Mouse (Mus musculus): Measurements from ENCODE around the gene Insr. TPM values are rescaled to one million over a fixed set of nuclear protein-coding genes. Genes with fewer than 3 reads are reported as not detected.
"Not testable (repeated sequence)": the region's sequence is repeated elsewhere in the genome, so short reads cannot be mapped to it uniquely, and the experiment has no call there.

The Insr gene
- polyA plus RNA-seq, 1 experiment, result 31.2 TPM

DNA sequence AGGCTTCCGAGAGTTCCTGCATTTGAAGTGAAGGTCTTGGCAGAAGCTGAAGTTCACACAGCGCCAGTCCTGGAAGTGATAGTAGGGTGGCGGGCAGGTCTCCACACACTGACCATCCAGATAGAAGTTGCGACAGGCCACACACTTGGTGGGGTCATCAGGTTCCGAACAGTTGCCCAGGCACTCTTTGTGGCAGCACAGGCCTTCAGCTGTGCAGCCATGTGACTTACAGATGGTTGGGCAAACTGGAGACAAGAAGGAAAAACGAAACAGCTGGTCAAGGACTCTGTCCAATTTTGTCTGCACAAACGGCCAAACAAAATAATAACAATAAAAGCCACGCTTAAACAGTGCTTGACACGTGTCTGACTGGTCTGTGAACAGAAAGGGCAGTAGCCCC lies 68.0 kb downstream of the Insr start:
- H3K27ac ChIP-seq (ENCODE audit: insufficient read depth, low read length), result no peak overlapping the region
- no peak for TF ChIP-seq POLR2A (IDR thresholded peaks at IDR 0.05; ENCODE audit: low read depth, low read length)
- no peak overlapping the region for H3K4me3 ChIP-seq (ENCODE audit: insufficient read depth, low read length)
- H3K4me1 ChIP-seq (ENCODE audit: control insufficient read depth, insufficient read depth, low read length), result peaks cover 11% of the 10 kb centered on the region

DNA sequence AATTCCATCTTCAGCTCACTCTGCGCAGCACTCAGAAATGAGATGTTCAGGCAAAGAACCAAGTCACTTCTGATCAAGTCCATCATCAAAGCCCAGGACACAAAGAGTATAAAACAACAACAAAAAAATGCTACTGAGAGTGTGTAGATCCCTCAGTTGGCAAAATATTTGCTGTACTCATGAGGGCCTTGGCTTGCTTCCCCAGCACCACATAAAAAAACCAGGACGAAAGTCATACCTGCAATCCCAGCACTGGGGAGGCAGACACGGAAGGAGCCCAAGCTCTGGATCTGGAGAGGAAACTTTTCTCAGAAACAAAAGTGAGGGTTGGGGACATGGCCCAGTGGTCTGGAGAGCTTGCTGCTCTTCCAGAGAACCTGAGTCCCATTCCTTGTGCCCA lies 69.5 kb downstream of the Insr start:
- TF ChIP-seq POLR2A (IDR thresholded peaks at IDR 0.05; ENCODE audit: low read depth, low read length) (no peak), CTCF (IDR thresholded peaks at IDR 0.05; ENCODE audit: borderline replicate concordance, insufficient read depth, low read length) (no peak)
- peak overlapping the region; percentile 65; the same call in 1 of the 2 replicates for H3K27ac ChIP-seq (ENCODE audit: insufficient read depth, low read length)
- no peak overlapping the region for H3K4me3 ChIP-seq (ENCODE audit: insufficient read depth, low read length)
- peaks cover 11% of the 10 kb centered on the region for H3K4me1 ChIP-seq (ENCODE audit: control insufficient read depth, insufficient read depth, low read length)

DNA sequence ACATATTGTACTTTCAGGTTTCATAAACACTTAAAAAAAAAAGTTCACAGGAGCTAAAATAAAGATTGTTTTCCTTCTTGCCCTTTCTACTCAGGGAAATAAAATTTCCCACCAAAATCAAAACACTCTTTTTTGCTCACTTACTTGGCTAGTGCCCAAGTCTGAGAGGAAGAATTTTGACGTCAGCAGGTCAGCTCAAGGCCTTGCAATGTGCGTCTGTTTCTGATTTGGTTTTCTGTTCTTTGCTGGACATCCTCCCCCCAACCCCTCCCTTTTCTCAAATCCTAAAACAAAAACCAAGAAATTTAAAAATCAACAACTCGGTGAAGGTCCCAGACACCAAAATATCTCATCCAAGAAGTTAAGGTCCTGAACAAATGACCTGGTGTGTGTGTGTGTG lies 70.1 kb downstream of the Insr start:
- Histone ChIP-seq H3K27ac (ENCODE audit: insufficient read depth, low read length) (peak overlapping the region; percentile 65; the same call in 1 of the 2 replicates), H3K4me1 (ENCODE audit: control insufficient read depth, insufficient read depth, low read length) (peaks cover 11% of the 10 kb centered on the region), H3K4me3 (ENCODE audit: insufficient read depth, low read length) (no peak overlapping the region)
- TF ChIP-seq POLR2A (IDR thresholded peaks at IDR 0.05; ENCODE audit: low read depth, low read length) (no peak), CTCF (IDR thresholded peaks at IDR 0.05; ENCODE audit: borderline replicate concordance, insufficient read depth, low read length) (no peak)

DNA sequence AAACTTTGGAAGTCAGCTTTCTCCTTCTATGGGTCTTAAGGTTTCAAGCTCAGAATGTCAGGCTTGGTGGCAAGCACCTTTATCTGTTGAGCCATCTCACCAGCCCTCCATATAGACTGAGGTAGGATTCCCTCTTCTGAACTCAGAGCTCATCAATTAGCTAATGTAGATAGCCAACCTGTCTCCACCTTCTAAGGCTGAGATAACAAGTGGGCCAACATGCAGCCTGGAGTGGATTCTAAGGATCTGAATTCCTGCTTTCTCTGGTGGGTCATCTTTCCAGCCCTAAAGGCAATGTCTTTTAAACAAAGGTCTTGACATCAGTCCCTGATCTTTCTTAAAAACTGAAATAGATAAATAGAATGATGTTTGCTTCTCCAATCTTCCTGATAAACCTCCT lies 70.7 kb downstream of the Insr start:
- H3K4me3 ChIP-seq (ENCODE audit: insufficient read depth, low read length), result no peak overlapping the region
- no peak overlapping the region for H3K27ac ChIP-seq (ENCODE audit: insufficient read depth, low read length)
- TF ChIP-seq POLR2A (IDR thresholded peaks at IDR 0.05; ENCODE audit: low read depth, low read length) (no peak), CTCF (IDR thresholded peaks at IDR 0.05; ENCODE audit: borderline replicate concordance, insufficient read depth, low read length) (no peak)
- peaks cover 11% of the 10 kb centered on the region for H3K4me1 ChIP-seq (ENCODE audit: control insufficient read depth, insufficient read depth, low read length)

DNA sequence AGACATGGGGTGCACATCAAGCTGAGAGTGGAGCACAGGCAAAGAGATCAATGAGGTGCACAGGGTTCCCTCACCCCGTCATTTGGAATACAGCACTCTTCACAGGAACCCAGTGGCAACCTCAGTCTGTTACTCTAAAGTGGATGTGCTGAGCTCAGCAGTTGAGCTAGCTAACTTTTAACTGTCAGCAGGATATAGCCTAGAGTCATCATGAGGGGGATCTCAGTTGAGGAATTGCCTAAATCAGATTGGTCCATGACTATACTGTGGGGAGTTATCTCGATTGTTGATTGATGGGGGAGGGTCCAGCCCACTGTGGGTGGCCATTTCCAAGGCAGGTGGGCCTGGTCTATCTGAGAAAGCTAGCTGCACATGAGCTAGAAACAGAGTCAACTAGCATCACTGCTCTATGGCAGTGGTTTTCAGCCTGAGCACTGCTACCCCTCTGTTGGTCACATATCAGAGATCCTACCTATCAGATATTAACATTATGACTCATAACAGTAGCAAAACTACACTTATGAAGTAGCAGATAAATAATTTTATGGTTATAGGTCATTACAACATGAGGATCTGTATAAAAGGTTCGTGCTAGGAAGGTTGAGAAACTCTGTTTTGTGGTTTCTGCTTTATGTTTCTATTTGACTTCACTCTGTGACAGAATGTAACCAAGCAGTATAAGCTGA lies 74.5 kb downstream of the Insr start:
- H3K4me3 ChIP-seq (ENCODE audit: insufficient read depth, low read length), result no peak overlapping the region
- H3K27ac ChIP-seq (ENCODE audit: insufficient read depth, low read length), result no peak overlapping the region
- no peak for TF ChIP-seq POLR2A (IDR thresholded peaks at IDR 0.05; ENCODE audit: low read depth, low read length)
- TF ChIP-seq CTCF (IDR thresholded peaks at IDR 0.05; ENCODE audit: borderline replicate concordance, insufficient read depth, low read length), result no peak
- H3K4me1 ChIP-seq (ENCODE audit: control insufficient read depth, insufficient read depth, low read length), result peaks cover 7% of the 10 kb centered on the region

DNA sequence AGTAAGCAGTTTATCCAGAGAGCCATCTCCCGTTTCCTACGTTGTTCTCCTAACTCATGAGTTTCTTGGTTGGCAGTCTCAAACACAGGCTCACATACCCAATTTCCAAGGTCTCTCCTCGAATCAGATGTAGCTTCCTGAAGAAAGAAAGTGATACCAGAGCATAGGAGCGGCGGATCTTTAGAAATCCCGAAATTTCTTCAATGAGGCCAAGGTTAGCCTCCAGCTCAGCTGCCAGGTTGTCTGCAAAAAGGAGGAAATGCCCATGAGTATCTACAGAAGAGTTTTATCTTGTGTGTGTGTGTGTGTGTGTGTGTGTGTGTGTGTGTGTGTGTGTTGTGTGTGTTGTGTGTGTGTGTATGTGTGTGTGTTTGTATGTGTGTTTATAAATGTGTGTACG lies 76.6 kb downstream of the Insr start:
- H3K4me1 ChIP-seq (ENCODE audit: control insufficient read depth, insufficient read depth, low read length), result no peaks in the 10 kb centered on the region
- H3K4me3 ChIP-seq (ENCODE audit: insufficient read depth, low read length), result no peak overlapping the region
- TF ChIP-seq CTCF (IDR thresholded peaks at IDR 0.05; ENCODE audit: borderline replicate concordance, insufficient read depth, low read length) (no peak), POLR2A (IDR thresholded peaks at IDR 0.05; ENCODE audit: low read depth, low read length) (no peak)
- H3K27ac ChIP-seq (ENCODE audit: insufficient read depth, low read length), result no peak overlapping the region

DNA sequence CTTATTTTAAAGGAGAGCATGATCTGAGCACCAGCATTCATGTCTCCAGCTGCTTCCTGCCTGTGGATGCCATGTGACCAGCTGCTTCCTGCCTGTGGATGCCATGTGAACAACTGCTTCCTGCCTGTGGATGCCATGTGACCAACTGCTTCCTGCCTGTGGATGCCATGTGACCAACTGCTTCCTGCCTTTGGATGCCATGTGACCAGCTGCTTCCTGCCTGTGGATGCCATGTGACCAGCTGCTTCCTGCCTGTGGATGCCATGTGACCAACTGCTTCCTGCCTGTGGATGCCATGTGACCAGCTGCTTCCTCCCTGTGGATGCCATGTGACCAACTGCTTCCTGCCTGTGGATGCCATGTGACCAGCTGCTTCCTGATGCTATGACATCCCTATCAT lies 85.1 kb downstream of the Insr start:
- H3K4me3 ChIP-seq (ENCODE audit: insufficient read depth, low read length); H3K27ac ChIP-seq (ENCODE audit: insufficient read depth, low read length); H3K4me1 ChIP-seq (ENCODE audit: control insufficient read depth, insufficient read depth, low read length): not testable (repeated sequence)

DNA sequence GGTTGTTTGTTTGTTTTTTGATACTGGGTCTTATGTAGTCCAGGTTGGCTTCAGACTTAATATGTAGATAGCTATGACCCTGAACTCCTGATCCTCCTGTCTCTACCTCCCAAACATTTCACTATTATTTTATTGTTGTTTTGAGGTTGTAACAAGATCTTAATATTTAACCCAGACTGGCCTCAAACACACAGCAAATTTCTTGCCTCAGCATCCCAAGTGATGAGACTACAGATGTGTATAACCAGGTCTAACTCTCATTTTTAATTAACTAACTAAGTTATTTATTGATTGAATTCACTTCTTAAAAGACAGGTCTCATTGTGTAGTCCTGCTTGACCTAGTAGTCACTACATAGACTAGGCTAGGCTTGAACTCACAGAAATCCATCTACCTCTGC lies 88.4 kb downstream of the Insr start:
- Histone ChIP-seq H3K27ac (ENCODE audit: insufficient read depth, low read length) (no peak overlapping the region), H3K4me3 (ENCODE audit: insufficient read depth, low read length) (no peak overlapping the region), H3K4me1 (ENCODE audit: control insufficient read depth, insufficient read depth, low read length) (no peaks in the 10 kb centered on the region)
- TF ChIP-seq POLR2A (IDR thresholded peaks at IDR 0.05; ENCODE audit: low read depth, low read length) (no peak), CTCF (IDR thresholded peaks at IDR 0.05; ENCODE audit: borderline replicate concordance, insufficient read depth, low read length) (no peak)

DNA sequence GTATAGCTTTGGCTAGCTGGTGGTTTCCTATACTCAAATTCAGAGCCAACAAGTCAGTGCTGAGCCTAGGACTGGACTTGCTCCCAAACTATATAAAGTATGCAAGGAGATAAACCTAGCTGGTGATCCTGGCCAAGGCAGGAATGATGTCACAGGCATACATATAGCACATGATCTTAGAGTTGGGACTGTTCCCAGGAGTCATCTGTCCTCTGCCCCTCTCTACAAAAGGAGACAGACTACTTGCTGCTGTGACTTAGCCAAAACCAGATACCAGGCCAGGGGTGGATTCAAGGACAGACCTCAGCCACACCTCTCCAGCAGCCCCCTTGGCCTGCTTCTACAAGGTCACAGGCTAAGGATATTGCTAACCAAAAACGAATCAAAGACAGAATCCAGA lies 92.0 kb downstream of the Insr start:
- H3K4me1 ChIP-seq (ENCODE audit: control insufficient read depth, insufficient read depth, low read length), result no peaks in the 10 kb centered on the region

DNA sequence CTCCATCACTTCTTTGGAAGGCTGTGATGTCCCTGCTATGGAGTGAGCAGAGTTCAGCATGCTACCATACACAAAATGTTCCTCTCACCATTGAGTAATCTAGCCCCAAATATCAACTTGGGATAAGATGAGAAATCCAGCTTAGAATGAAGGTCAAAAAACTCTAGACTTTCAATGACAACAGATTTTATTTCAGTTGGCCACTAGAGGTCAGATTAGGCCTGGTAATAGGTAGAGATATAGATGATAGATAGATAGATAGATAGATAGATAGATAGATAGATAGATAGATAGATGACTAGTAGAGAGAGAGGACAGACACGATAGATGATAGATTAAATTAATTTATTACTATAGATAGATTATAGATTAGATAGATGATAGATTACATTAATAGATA lies 99.5 kb downstream of the Insr start:
- Histone ChIP-seq H3K4me1 (ENCODE audit: control insufficient read depth, insufficient read depth, low read length) (no peaks in the 10 kb centered on the region), H3K27ac (ENCODE audit: insufficient read depth, low read length) (no peak overlapping the region), H3K4me3 (ENCODE audit: insufficient read depth, low read length) (no peak overlapping the region)
- TF ChIP-seq POLR2A (IDR thresholded peaks at IDR 0.05; ENCODE audit: low read depth, low read length), result no peak
- TF ChIP-seq CTCF (IDR thresholded peaks at IDR 0.05; ENCODE audit: borderline replicate concordance, insufficient read depth, low read length), result no peak

More for the DNA sequence above, 92.0 kb downstream of the Insr start:
- Histone ChIP-seq H3K27ac (ENCODE audit: insufficient read depth, low read length) (no peak overlapping the region), H3K4me3 (ENCODE audit: insufficient read depth, low read length) (no peak overlapping the region)
- TF ChIP-seq CTCF (IDR thresholded peaks at IDR 0.05; ENCODE audit: borderline replicate concordance, insufficient read depth, low read length), result no peak
- no peak for TF ChIP-seq POLR2A (IDR thresholded peaks at IDR 0.05; ENCODE audit: low read depth, low read length)

DNA sequence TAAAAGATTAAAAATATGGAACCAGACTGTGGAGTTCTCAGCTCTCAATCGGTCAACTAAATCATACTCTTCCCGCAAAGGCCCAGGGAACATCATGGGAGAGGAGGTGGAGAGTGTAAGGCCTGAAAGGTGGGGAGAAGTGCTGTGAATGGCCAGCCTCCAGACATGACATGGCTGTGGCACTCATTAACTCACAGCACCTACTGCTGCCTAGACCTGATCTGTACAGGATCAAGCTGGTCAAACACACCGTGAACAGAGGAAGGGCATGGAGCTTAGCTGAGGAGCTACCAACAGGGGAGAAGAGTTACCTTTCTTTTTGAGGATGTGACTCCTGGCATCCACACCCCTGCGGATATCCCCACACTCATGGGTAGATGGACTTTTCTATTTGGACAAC lies 102.0 kb downstream of the Insr start:
- TF ChIP-seq CTCF (IDR thresholded peaks at IDR 0.05; ENCODE audit: borderline replicate concordance, insufficient read depth, low read length), result no peak
- TF ChIP-seq POLR2A (IDR thresholded peaks at IDR 0.05; ENCODE audit: low read depth, low read length), result no peak
- Histone ChIP-seq H3K27ac (ENCODE audit: insufficient read depth, low read length) (no peak overlapping the region), H3K4me1 (ENCODE audit: control insufficient read depth, insufficient read depth, low read length) (peaks cover under 1% of the 10 kb centered on the region; the same call in 1 of the 2 replicates), H3K4me3 (ENCODE audit: insufficient read depth, low read length) (no peak overlapping the region)
